Mouse (Mus musculus) adrenal gland, postnatal 36 days (tissue): ENCODE measurements around the gene Ccdc183. TPM values are rescaled to one million over a fixed set of nuclear protein-coding genes. Genes with fewer than 3 reads are reported as not detected.

Experiments
- DNase-seq, 2 experiments: peaks; one replicate each; pipeline ENCODE4 v3.0.0; 2021; ENCODE audit warnings: mixed read lengths in 1 of 2
- total RNA-seq, 2 experiments: library from RNA; stranded (reverse); gene quantifications; 2 replicates each; pipeline ENCODE4 v1.2.3; 2021

The Ccdc183 gene
- total RNA-seq, 2 experiments from 2014 or later: not detected

GRCm38 (mm10) chr2:25607761-25608622, 9.5 kb downstream of the Ccdc183 start, which contains the start of gene Rabl6:
TSS of gene Rabl6 (minus strand) at chr2:25608521.
- peak; percentile 90 to 92 for DNase-seq

- DNase-seq: no peak
These were observed 15.0 kb downstream of the Ccdc183 start for GRCm38 (mm10) chr2:25602526-25602925.

- DNase-seq: no peak
These were observed 17.4 kb downstream of the Ccdc183 start for GRCm38 (mm10) chr2:25600037-25600436.

GRCm38 (mm10) chr2:25598749-25599148, 18.7 kb downstream of the Ccdc183 start:
- DNase-seq: no peak

GRCm38 (mm10) chr2:25596765-25597510, 20.5 kb downstream of the Ccdc183 start:
- DNase-seq: no peak

- DNase-seq: peak in 1 of 2 experiments; percentile 65
These were observed 25.6 kb downstream of the Ccdc183 start for GRCm38 (mm10) chr2:25591863-25592262.

GRCm38 (mm10) chr2:25588227-25588907, 29.1 kb downstream of the Ccdc183 start:
- no peak for DNase-seq

GRCm38 (mm10) chr2:25587290-25587689, 30.2 kb downstream of the Ccdc183 start:
- no peak for DNase-seq

GRCm38 (mm10) chr2:25585601-25586000, 31.9 kb downstream of the Ccdc183 start:
- no peak for DNase-seq

- DNase-seq: no peak
These were observed 32.6 kb downstream of the Ccdc183 start for GRCm38 (mm10) chr2:25584856-25585255.

- DNase-seq: no peak
These were observed 33.3 kb downstream of the Ccdc183 start for GRCm38 (mm10) chr2:25584152-25584551.

- DNase-seq: no peak
These were observed 33.9 kb downstream of the Ccdc183 start for GRCm38 (mm10) chr2:25583571-25583970.

GRCm38 (mm10) chr2:25583120-25583481, 34.4 kb downstream of the Ccdc183 start:
- no peak for DNase-seq

GRCm38 (mm10) chr2:25582466-25583119, 34.9 kb downstream of the Ccdc183 start:
- peak in 1 of 2 experiments; percentile 56 for DNase-seq

- DNase-seq: no peak
These were observed 35.6 kb downstream of the Ccdc183 start for GRCm38 (mm10) chr2:25581901-25582301.

- DNase-seq: peak; percentile 56 to 72
These were observed 36.1 kb downstream of the Ccdc183 start, which contains the start of gene Ajm1 for GRCm38 (mm10) chr2:25581294-25581864. TSS of gene Ajm1 (minus strand) at chr2:25581757.

GRCm38 (mm10) chr2:25580621-25581101, 36.8 kb downstream of the Ccdc183 start:
- no peak for DNase-seq

- DNase-seq: no peak
These were observed 37.6 kb downstream of the Ccdc183 start for GRCm38 (mm10) chr2:25579737-25580460.

GRCm38 (mm10) chr2:25578796-25579736, 38.4 kb downstream of the Ccdc183 start:
- DNase-seq: no peak
